Mouse (Mus musculus): ENCODE measurements around the gene Ephb2. TPM values are rescaled to one million over a fixed set of nuclear protein-coding genes. Genes with fewer than 3 reads are reported as not detected.

The Ephb2 gene
- polyA plus RNA-seq, 1 experiment from 2014 or later, result 2.3 TPM

GRCm38 (mm10) chr4:136738291-136738690 is 97.5 kb downstream of the Ephb2 start:
- H3K9me3 ChIP-seq (ENCODE audit: control insufficient read depth, low read length), result no peaks in the 10 kb centered on the region
- no peaks in the 10 kb centered on the region for H3K36me3 ChIP-seq (ENCODE audit: control insufficient read depth, insufficient read depth, low read length)
- WGBS, result 80% methylated on average over 3 of the region's 3 CpGs
- H3K4me1 ChIP-seq (replicated peaks; ENCODE audit: control insufficient read depth, insufficient read depth), result 0 out of 2 replicates have a peak, but pooled peaks cover 2% of the 10 kb centered on the region
- TF ChIP-seq CTCF (IDR thresholded peaks at IDR 0.05; ENCODE audit: low read depth) (no peak), EP300 (optimal IDR thresholded peaks at IDR 0.05) (no peak)
- H3K27ac ChIP-seq (replicated peaks), result no peak overlapping the region
- ATAC-seq (ENCODE audit: low FRiP score, low TSS enrichment) (no peak), DNase-seq (ENCODE audit: low spot score) (no peak)
- no peak overlapping the region for H3K9ac ChIP-seq (ENCODE audit: low read length)
- no peak overlapping the region for H3K4me3 ChIP-seq (ENCODE audit: low read depth, low read length)
- no peaks in the 10 kb centered on the region for H3K27me3 ChIP-seq (ENCODE audit: control insufficient read depth, insufficient read depth, low read length)
- H3K4me2 ChIP-seq (replicated peaks; ENCODE audit: low read depth), result no peak overlapping the region

DNA sequence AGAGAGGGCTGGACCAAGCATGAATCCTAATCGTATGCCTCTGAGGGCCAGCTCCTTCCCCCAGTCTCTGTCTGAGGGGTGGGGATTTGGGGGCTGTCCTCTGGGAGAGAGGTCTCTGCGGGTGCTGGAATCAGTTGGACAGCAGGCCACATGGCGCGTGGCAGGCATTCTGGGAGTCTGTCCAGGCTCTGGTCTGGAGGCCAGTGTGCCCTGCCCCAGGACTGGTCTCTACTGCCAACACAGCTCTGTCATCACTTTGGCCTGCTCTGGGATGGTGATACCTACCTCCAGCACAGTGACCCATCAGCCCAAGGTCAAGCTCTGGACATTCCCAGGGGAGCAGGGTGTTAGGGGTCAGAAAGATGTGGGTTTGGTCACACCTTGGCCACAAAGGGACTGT is 99.9 kb downstream of the Ephb2 start:
- Histone ChIP-seq H3K4me3 (ENCODE audit: low read depth, low read length) (no peak overlapping the region), H3K36me3 (ENCODE audit: control insufficient read depth, insufficient read depth, low read length) (no peaks in the 10 kb centered on the region), H3K9ac (ENCODE audit: low read length) (no peak overlapping the region), H3K27me3 (ENCODE audit: control insufficient read depth, insufficient read depth, low read length) (no peaks in the 10 kb centered on the region), H3K4me2 (replicated peaks; ENCODE audit: low read depth) (no peak overlapping the region), H3K27ac (replicated peaks) (no peak overlapping the region), H3K9me3 (ENCODE audit: control insufficient read depth, low read length) (no peaks in the 10 kb centered on the region), H3K4me1 (replicated peaks; ENCODE audit: control insufficient read depth, insufficient read depth) (peaks cover 8% of the 10 kb centered on the region; the same call in 1 of the 2 replicates)
- no peak for ATAC-seq (ENCODE audit: low FRiP score, low TSS enrichment)
- TF ChIP-seq EP300 (optimal IDR thresholded peaks at IDR 0.05), result no peak
- no peak for TF ChIP-seq CTCF (IDR thresholded peaks at IDR 0.05; ENCODE audit: low read depth)
- no peak for DNase-seq (ENCODE audit: low spot score)
- 62% methylated on average over 4 of the region's 4 CpGs for WGBS

- Histone ChIP-seq H3K27ac (replicated peaks) (no peak overlapping the region), H3K4me3 (ENCODE audit: low read depth, low read length) (no peak overlapping the region), H3K9ac (ENCODE audit: low read length) (no peak overlapping the region), H3K36me3 (ENCODE audit: control insufficient read depth, insufficient read depth, low read length) (no peaks in the 10 kb centered on the region), H3K4me1 (replicated peaks; ENCODE audit: control insufficient read depth, insufficient read depth) (peaks cover 8% of the 10 kb centered on the region; the same call in 1 of the 2 replicates), H3K4me2 (replicated peaks; ENCODE audit: low read depth) (no peak overlapping the region), H3K9me3 (ENCODE audit: control insufficient read depth, low read length) (no peaks in the 10 kb centered on the region), H3K27me3 (ENCODE audit: control insufficient read depth, insufficient read depth, low read length) (no peaks in the 10 kb centered on the region)
- no peak for TF ChIP-seq EP300 (optimal IDR thresholded peaks at IDR 0.05)
- no peak for TF ChIP-seq CTCF (IDR thresholded peaks at IDR 0.05; ENCODE audit: low read depth)
- ATAC-seq (ENCODE audit: low FRiP score, low TSS enrichment) (no peak), DNase-seq (ENCODE audit: low spot score) (no peak)
- 78% methylated on average over 15 of the region's 15 CpGs for WGBS
Observed at GRCm38 (mm10) chr4:136734210-136734803, 101.5 kb downstream of the Ephb2 start.

- Histone ChIP-seq H3K4me3 (ENCODE audit: low read depth, low read length) (no peak overlapping the region), H3K27ac (replicated peaks) (peak overlapping the region; percentile 30; the same call in 1 of the 2 replicates), H3K9me3 (ENCODE audit: control insufficient read depth, low read length) (no peaks in the 10 kb centered on the region), H3K4me2 (replicated peaks; ENCODE audit: low read depth) (no peak overlapping the region), H3K9ac (ENCODE audit: low read length) (no peak overlapping the region), H3K4me1 (replicated peaks; ENCODE audit: control insufficient read depth, insufficient read depth) (peaks cover 8% of the 10 kb centered on the region; the same call in 1 of the 2 replicates), H3K36me3 (ENCODE audit: control insufficient read depth, insufficient read depth, low read length) (no peaks in the 10 kb centered on the region), H3K27me3 (ENCODE audit: control insufficient read depth, insufficient read depth, low read length) (no peaks in the 10 kb centered on the region)
- TF ChIP-seq CTCF (IDR thresholded peaks at IDR 0.05; ENCODE audit: low read depth) (no peak), EP300 (optimal IDR thresholded peaks at IDR 0.05) (no peak)
- 33% methylated on average over 11 of the region's 11 CpGs for WGBS
- 0 out of 2 replicates have a peak, but pooled peaks have one; percentile 17 for ATAC-seq (ENCODE audit: low FRiP score, low TSS enrichment)
- DNase-seq (ENCODE audit: low spot score), result peak; percentile 47
Observed at GRCm38 (mm10) chr4:136733217-136733865, 102.4 kb downstream of the Ephb2 start.

DNA sequence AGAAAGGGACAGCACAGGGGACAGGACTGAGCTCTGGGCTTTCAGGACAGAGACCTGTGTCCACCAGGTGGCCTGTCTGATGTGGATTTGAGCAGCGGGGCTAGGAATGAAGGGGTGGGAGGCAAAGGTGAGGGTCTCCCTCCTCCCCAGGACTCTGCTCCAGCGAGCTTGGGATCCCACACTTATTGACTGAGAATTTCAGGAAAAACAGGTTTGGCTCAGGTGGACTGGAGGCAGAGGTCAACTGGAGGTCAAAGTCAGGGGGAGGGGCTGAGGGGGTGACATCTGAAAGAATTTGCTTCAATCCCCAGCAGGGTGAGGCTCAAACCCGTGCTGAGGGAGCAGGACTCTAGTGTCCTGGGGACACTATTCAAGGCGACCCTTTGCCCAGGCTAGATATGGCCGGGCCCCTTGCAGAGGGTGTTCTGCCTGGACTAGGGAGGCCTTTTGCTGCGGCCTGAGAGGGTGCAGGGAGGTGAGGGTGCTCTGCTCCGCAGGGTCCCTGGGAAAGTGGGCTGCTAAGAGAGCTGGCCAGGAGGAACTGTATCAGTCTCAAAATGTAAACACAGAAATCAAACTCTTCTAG is 103.2 kb downstream of the Ephb2 start:
- H3K9me3 ChIP-seq (ENCODE audit: control insufficient read depth, low read length), result no peaks in the 10 kb centered on the region
- H3K4me1 ChIP-seq (replicated peaks; ENCODE audit: control insufficient read depth, insufficient read depth), result peaks cover 8% of the 10 kb centered on the region; the same call in 1 of the 2 replicates
- no peak overlapping the region for H3K4me2 ChIP-seq (replicated peaks; ENCODE audit: low read depth)
- H3K27me3 ChIP-seq (ENCODE audit: control insufficient read depth, insufficient read depth, low read length), result no peaks in the 10 kb centered on the region
- peak; percentile 44 for DNase-seq (ENCODE audit: low spot score)
- H3K36me3 ChIP-seq (ENCODE audit: control insufficient read depth, insufficient read depth, low read length), result no peaks in the 10 kb centered on the region
- H3K4me3 ChIP-seq (ENCODE audit: low read depth, low read length), result no peak overlapping the region
- H3K27ac ChIP-seq (replicated peaks), result peak overlapping the region; percentile 13; the same call in 1 of the 2 replicates
- 37% methylated on average over 7 of the region's 7 CpGs for WGBS
- no peak overlapping the region for H3K9ac ChIP-seq (ENCODE audit: low read length)
- 0 out of 2 replicates have a peak, but pooled peaks have one; percentile 9 for ATAC-seq (ENCODE audit: low FRiP score, low TSS enrichment)
- TF ChIP-seq EP300 (optimal IDR thresholded peaks at IDR 0.05) (no peak), CTCF (IDR thresholded peaks at IDR 0.05; ENCODE audit: low read depth) (no peak)
